Mouse (Mus musculus): ENCODE data around the gene Zfp866.

The Zfp866 gene

GRCm38 (mm10) chr8:69717232-69717580 lies 73.8 kb downstream of the Zfp866 start:
- DNase-seq (ENCODE audit: low spot score in 2 of 2), result no peak

DNA sequence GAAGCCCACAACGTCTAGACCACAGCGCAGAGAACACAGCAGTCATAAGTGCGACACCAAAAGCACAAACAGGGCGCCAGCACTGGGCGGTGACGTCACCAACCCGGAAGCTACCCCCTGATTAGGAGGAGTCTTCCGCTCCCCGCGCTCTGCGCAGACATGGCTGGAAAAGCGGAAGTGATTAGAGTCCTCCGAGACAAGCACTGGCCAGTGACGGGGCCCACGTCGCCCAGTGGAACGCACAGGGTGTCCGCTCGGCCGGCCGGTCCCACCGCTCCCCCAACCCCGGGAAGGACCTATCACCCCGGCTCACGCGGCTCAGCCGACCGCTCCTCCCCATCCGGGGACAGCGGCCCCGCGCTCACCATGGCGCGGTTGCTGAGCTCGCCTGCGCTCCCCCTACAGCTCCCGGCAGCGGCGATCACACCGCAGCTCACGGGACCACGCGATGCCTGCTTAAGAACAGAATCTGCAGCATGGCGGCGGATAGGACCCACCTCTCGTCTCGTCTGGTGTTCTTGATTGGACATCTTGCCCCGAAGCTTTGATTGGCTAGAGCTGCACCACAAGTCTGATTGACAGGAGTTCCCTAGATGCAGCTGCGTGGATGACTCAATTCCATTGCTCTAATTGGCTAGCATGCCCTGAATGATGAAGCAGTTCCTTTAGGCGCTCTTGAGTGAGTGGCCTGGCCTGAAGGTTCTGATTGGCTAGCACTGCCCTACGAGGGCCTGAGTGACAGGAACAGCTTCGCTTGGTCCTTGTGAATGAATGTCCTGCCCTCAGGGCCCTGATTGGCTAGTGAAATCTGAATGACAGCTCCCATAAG lies 74.4 kb downstream of the Zfp866 start:
- peak; percentile 88 to 91 for DNase-seq (ENCODE audit: low spot score in 2 of 2)

GRCm38 (mm10) chr8:69715366-69715765 lies 75.6 kb downstream of the Zfp866 start:
- DNase-seq (ENCODE audit: low spot score in 2 of 2), result no peak

GRCm38 (mm10) chr8:69713516-69713915 lies 77.5 kb downstream of the Zfp866 start:
- DNase-seq (ENCODE audit: low spot score in 2 of 2), result no peak

All from frontal cortex, postnatal 25 days (tissue).